Mouse (Mus musculus) spleen, postnatal 10 days (tissue): Measurements from ENCODE around the gene Smim24.

Source experiments
- DNase-seq, 2 experiments: peaks; one replicate each; pipeline ENCODE4 v3.0.0; 2021 to 2022; ENCODE audit warnings: low spot score in 2 of 2

Smim24 gene

DNA sequence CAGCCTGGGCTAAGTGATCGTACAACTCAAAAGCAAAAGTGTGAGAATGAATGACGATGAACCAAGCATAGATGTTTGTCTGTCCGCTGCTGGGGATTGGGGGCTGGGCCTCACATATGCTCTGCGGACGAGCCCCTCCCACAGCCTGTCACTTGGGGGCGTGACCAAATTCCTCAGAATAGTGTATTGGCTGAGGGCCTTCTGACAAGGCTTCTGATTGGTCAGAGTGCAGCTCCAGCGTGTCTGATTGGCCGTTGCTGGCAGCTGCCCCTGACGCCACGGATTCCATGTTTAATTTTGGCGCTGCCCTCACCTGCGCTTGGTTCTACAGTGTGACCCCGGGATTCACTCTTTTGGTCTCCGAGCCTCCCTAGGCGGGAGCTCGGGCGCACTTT, 40.0 kb downstream of the Smim24 start:
- peak; percentile 75 to 92 for DNase-seq

DNA sequence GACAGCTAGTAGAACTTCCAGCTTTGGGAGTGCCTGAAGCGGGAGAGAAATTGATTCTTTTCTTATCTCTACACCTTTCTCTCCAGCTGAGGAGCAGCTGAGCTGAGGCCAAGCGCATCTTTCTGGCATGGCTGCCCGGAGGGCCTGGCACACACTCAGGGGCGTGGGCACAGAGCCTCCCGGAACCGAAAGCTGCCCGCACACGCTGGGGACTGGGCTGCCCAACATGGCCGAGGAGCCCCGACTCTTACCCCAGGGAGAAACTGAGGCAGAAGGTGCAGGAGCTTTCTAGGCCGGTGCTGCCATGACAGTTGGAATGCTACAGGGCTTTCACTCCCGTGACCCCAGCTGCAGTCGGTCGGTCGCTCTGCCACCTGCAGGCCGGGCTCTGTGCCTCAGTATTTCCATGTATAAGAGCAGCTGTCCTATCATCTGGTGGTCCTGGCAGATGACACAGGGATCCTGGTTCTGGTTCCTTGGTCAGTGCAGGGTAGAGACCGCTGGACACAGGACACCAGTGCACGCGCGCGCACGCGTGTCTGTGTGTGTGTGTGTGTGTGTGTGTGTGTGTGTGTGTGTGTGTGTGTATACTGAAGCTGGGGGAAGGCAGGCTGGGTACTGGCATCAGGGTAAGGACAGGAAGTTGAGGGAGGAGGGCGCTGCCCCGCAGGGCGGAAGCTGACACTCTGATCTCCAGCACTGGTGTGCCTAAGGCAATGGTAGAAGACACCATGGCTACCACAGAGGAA, 40.9 kb downstream of the Smim24 start:
- peak; percentile 35 to 68 for DNase-seq

DNA sequence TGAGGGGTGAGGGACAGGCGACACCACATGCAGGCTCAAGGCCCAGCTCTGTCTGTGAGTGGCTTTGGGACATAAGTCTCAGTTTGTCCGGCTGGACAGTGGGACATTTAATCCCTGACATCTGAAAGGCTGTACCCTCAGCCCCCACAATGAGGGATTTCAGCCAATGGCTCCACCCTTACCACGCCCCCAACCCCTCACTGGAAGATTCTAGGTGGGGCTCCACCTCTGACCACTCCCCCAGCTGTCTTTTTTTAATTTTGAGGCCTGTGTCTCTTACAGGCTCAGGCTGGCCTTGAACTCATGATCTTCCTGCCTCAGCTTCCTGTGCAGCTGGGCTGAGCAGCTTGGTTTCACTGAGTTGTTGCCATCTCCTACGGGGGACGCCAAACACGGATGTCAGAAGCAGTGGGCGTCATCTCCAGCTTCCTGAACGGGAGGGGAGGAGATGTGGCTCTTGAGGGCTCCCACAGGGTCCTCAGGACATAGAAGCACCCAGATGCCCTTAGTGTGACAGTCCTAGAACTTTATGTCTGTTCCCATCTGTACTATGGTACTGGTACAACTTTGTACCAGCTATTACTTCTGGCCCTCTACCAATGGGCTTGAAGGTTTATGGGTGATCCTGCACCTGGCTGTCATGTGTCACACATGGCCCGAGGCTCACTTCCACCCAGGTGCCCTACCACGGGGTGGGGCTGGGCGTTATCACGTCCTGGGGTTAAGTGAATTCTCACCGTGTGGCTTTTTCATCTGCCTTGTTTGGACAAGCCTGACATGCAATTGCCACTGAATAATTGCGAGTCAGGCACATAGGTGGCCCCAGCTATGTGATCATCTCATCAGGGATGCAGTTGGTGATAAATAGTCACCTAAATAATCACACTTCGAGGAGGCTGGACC, 41.8 kb downstream of the Smim24 start:
- peak in 1 of 2 experiments; percentile 57 for DNase-seq

DNA sequence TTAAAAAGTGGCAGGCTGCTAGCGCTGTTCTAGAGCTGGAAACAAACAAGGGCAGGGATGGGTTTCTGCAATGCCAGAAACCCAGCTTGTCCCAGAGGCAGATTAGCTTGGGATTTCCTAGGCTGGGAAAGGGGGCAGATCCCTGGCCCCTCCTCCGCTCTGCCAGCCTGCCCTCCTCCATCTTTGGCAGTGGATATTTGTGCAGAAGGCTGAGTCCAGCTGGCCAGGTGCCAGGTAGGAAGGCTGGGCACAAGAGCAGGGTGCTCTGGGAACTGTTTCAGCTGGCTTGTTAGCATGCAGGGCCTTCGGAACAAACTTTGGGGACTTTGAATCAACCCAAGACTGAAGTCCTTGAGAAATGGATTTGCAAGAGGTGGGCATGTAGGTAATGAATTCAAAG, 42.6 kb downstream of the Smim24 start:
- DNase-seq = peak in 1 of 2 experiments; percentile 24

DNA sequence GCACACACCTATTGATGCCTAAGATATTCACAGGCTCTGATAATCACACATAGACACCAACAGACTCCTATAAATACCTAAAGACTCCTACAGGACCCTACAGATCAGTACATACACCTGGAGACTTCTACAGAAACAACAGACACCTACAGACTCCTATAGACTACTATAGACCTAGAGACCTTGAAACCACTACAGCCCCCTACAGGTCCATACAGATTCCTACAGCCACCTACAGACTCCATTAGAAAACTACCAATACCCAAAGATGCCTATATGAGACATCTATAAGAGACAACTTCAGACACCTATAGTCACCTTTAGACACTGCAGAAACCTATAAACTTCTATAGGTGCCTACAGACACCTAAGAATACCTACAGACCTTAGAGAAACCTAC, 48.2 kb downstream of the Smim24 start:
- no peak for DNase-seq
